Mouse (Mus musculus) Patski (cell line): Measurements from ENCODE around the gene Ech1. TPM values are rescaled to one million over a fixed set of nuclear protein-coding genes. Genes with fewer than 3 reads are reported as not detected.
A peak's percentile ranks its signal among the peaks of the same experiment; 100 is the strongest.

Source experiments
- ATAC-seq: fragments of 100-300 bp; one replicate; pipeline ENCODE4 v1.8.0; 2021
- CTCF ChIA-PET: fragments of 350-600 bp; sonication (Branson Sonifier 250); formaldehyde crosslinking; loops from one replicate; lab custom pipeline; 2022; ENCODE audit warnings: inconsistent platforms; lab: Charles Lee
- POLR2A ChIA-PET: fragments of 350-600 bp; sonication (Branson Sonifier 250); formaldehyde crosslinking; loops from one replicate; lab custom pipeline; 2022; ENCODE audit warnings: antibody characterized with exemption, inconsistent platforms; lab: Charles Lee
- DNase-seq: peaks from one replicate; pipeline ENCODE4 v3.0.0-alpha.2; 2011; ENCODE audit warnings: low read depth, low spot score
- H3K27me3 ChIP-seq: fragments of 371-371 bp; one replicate; pipeline ENCODE4 v1.5.1; 2021
- CTCF ChIP-seq: fragments of 100-300 bp; IDR thresholded peaks from one replicate; pipeline ENCODE4 v1.5.1; 2021
- in situ Hi-C: fragments of 300-500 bp; cut with MboI; formaldehyde crosslinking; loops from 3 replicates; pipeline ENCODE4 v1.11.1; 2018; ENCODE audit warnings: low pct_unique_long_range_greater_than_20kb, mixed read lengths
- polyA plus RNA-seq: library from polyadenylated mRNA; unstranded; gene quantifications from one replicate; pipeline ENCODE4 v1.2.3, GENCODE M21; 2021

The Ech1 gene
- polyA plus RNA-seq, 1 experiment from 2014 or later: 208 TPM

DNA sequence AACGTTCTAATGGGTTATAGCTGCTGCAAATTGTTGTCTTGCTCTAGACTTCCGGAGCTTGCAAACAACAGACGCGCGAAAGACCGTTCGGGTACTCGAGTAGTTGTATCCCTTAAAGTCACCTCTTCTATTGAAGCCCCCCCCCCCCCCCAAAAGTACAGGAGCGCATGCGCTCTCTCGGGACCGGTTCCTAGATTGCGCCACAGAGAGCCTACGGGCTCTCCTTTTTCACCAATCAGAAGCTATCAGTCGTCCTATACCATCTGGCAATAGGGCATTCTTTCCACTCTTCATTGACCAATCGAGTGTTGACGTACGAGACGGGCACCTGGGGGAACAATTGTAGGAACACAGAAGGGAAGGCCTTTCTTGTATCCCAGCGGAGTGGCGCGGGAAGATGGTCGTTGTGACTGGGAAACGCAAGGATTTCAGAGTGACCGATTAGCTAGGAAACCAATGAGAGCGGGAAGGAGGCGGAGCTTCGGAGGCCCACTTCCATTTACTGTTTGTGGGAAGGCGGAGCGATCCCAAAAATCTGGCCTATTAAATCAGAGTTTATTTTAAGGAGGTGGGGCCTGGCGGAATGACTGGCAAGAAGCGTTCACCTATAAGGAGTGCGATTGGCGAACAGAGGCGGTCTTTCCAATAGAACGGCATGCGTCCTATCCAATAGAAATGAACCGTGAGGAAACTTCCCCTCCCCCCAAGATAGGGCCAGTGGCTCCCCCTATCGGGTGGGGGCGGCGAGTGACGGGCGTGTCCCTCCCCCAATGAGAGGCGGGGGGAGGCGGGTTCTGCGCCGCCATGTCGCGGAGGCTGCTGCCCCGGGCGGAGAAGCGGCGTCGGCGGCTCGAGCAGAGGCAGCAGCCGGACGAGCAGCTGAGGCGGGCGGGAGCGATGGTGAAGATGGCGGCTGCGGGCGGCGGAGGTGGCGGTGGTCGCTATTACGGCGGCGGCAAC lies 14.6 kb upstream of the Ech1 start:
- in situ Hi-C loops: no loop called here
- ChIA-PET CTCF (interaction anchor here (1.5 to 1.6 kb wide), 2 partner anchors 15 to 57 kb away, joined by 4 read pairs; partner anchors contain the start of gene Ech1), POLR2A (interaction anchor here (0.6 to 4.0 kb wide), 11 partner anchors 10 to 428 kb away, joined by 3 to 22 read pairs (median 4); no protein-coding TSS in a partner anchor)

DNA sequence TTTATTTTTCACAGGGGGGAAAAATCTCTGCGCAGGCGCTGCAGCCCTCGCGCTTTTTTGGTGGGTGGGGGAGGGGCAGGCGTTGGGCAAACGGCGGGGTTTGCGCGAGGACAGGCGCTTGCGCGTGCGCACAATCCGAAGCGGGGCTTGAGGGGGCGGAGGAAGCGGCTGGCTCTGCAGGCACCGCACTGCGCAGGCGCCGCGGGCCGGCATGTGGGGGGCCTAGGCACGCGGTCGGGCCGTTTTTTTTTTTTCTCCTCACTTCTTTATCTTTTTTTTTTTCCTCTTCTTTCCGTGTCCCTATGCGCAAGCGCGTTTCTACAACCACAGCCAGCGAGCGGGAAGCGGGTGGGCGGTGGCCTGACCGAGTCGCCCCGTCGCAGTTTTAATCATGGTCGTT lies 13.8 kb upstream of the Ech1 start:
- H3K27me3 ChIP-seq: no peaks in the 10 kb centered on the region
- CTCF ChIA-PET: interaction anchor here (1.5 kb wide), 1 partner anchor 56 kb away, joined by 3 read pairs; no protein-coding TSS in a partner anchor
- DNase-seq: no peak
- in situ Hi-C loops: no loop called here
- ATAC-seq: no peak
- no peak for TF ChIP-seq CTCF
- POLR2A ChIA-PET: interaction anchor here (0.6 to 4.0 kb wide), 10 partner anchors 9 to 357 kb away, joined by 3 to 22 read pairs (median 5); no protein-coding TSS in a partner anchor

More for the DNA sequence above, 14.6 kb upstream of the Ech1 start:
- no peak for TF ChIP-seq CTCF
- DNase-seq: peak; percentile 99
- peak; percentile 83 for ATAC-seq
- no peaks in the 10 kb centered on the region for H3K27me3 ChIP-seq

DNA sequence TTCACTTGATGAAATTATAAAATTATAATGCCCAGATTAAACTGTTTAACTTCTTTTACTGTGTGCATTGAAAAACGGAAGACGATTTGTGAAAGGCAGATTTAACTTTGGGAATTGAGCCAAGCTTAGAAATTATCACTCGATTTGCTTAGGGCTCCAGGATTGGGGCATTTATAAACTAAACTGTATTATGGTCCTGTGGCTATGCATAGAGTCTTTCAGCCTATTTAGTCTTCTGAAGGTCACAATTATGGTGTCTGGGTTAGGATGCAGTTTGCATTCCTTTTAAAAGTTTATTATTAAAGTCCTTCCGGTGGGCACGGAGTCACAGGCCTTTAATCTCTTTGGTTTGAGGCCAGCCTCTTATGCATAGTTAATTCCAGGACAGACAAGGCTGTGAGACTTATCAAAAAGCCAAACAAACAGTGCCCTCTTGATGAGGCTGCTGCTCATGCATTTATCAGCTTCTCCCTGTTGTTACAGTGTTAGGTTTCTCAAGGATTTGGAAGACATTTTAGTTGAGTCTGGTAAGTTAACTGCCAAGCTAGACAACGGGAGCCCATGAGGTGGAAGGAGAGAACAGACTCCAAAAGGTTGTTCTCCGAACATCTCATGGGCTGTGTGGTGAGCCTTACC lies 13.3 kb upstream of the Ech1 start:
- no peak for ATAC-seq

DNA sequence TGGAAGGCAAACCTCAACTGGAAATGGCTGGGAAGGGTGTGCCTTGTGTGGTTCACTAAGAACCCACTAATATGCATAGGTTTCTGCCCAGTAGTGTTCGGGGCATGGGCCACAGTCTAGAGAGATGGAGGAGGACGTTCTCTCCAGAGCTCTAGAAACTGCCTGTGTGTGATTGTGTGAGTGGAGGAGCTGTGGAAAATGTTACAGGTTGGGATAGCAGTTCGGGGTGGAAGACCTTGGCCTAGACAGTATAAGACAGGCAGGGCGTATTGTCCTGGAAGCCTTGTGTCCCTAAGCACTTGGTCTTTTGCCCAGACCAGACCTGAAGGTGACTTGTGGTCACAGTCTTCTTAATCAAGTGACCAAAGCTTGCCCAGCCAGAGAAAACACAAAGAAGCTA lies 12.6 kb upstream of the Ech1 start:
- in situ Hi-C loops: no loop called here
- no peak for ATAC-seq
- DNase-seq: no peak
- no peak for TF ChIP-seq CTCF
- ChIA-PET CTCF (interaction anchor here (0.8 to 1.5 kb wide), 4 partner anchors 10 to 55 kb away, joined by 3 read pairs; no protein-coding TSS in a partner anchor), POLR2A (interaction anchor here (0.9 to 4.0 kb wide), 4 partner anchors 8 to 46 kb away, joined by 3 to 22 read pairs (median 6); partner anchors contain the start of gene Sirt2)
- H3K27me3 ChIP-seq: no peaks in the 10 kb centered on the region

More for the DNA sequence above, 13.3 kb upstream of the Ech1 start:
- in situ Hi-C loops: no loop called here
- ChIA-PET POLR2A (interaction anchor here (0.6 to 4.0 kb wide), 7 partner anchors 9 to 55 kb away, joined by 3 to 22 read pairs (median 5); no protein-coding TSS in a partner anchor), CTCF (interaction anchor here (0.8 to 1.5 kb wide), 3 partner anchors 9 to 55 kb away, joined by 3 read pairs; no protein-coding TSS in a partner anchor)
- no peaks in the 10 kb centered on the region for H3K27me3 ChIP-seq
- no peak for DNase-seq
- no peak for TF ChIP-seq CTCF

DNA sequence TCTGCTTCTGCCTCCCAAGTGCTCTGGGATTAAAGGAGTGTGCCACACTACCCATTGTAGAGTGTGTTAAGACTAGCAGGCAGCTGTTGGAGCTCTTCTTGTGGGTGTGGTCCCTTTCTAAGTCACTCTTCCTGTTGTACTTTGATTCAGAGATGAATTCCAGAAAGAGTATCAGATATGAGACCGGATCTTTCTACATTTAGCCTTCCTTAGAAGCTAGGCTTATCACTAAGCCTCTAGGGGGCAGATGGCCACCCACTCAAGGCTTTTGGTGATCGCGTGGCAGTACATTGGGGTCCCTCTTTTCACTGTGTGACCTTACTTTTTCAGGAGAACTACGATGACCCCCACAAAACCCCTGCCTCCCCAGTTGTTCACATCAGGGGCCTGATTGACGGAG lies 12.1 kb upstream of the Ech1 start:
- no peak for TF ChIP-seq CTCF
- CTCF ChIA-PET: interaction anchor here (0.8 to 1.1 kb wide), 3 partner anchors 11 to 33 kb away, joined by 3 read pairs; no protein-coding TSS in a partner anchor

DNA sequence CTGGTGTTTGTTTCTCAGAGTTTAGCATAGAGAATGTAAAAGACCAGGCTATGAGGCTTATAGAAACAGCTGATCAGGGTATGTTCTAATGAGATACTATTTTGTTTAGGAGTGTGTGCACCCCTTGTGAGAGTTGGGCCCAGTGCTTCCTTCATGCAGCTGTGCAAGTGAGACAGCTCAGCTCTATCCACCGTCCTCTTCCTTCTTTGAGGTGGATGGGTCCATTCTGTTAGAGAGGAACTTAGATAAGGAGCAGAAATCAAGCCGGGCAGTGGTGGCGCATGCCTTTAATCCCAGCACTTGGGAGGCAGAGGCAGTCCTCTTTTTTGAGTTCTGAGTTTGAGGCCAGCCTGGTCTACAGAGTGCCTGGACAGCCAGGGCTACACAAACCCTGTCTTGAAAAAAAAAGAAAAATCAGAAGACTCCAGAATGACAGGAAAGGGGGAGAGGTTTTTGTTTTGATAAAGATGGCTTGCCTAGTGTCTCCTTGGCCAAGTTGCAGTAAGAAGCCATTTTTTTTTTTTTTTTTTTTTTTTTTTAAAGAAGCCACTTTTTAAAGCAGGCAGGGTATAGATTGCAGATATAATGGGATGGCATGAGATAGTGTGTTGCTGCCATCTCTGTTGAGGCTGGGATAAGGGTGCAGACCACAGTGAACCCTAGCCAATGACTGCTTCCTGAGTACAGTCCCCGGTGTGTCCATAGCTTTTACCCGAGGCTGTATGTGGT lies 10.5 kb upstream of the Ech1 start:
- ATAC-seq: no peak
- no peaks in the 10 kb centered on the region for H3K27me3 ChIP-seq
- POLR2A ChIA-PET: no interaction called here
- in situ Hi-C loops: no loop called here
- CTCF ChIA-PET: no interaction called here
- no peak for TF ChIP-seq CTCF
- DNase-seq: no peak

More for the DNA sequence above, 12.1 kb upstream of the Ech1 start:
- no peak for ATAC-seq
- in situ Hi-C loops: no loop called here
- DNase-seq: no peak
- no peaks in the 10 kb centered on the region for H3K27me3 ChIP-seq
- POLR2A ChIA-PET: interaction anchor here (0.9 to 4.0 kb wide), 3 partner anchors 7 to 47 kb away, joined by 3 to 22 read pairs (median 8); partner anchors contain the start of gene Sirt2

DNA sequence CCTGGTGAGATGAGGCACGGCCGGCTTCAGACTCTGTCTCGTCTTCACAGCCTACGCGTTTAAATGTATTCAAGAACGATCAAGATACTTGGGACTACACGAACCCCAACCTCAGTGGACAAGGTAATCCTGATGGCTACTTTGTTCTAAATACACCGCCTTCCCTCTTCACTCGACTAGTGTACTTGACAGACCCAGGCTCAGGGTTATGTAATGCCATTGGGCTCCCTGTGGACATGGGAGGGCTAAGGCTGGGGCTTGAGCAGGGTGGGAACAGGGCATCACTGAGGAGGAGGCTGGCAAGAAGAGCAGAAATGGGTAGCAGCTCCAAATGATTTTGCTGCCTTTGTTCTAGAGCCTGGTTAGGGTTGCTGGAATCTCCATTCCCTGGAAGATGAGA lies 9.8 kb upstream of the Ech1 start:
- no peaks in the 10 kb centered on the region for H3K27me3 ChIP-seq
- ChIA-PET CTCF (no interaction called here), POLR2A (no interaction called here)
- in situ Hi-C loops: no loop called here
- no peak for ATAC-seq
- no peak for DNase-seq
- no peak for TF ChIP-seq CTCF

DNA sequence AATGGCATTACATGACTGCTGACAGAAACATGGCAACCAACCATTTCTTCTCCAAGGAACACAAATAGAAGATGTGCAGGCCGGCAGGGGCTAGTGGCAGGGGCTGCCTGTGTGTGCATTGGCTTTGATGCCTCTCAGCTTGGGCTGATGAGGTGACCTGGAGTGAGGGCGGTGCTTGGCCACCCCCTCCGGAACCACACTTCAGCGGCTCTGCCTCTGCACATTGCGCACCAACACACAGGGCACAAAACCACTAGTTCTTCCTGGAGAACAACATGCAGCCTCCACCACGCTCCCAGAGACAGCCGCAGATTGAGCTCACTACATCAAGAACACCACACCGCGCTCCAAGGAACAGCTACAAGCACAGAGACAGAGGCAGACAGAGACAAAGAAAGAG lies 8.8 kb upstream of the Ech1 start:
- in situ Hi-C loops: no loop called here
- no peak for ATAC-seq

DNA sequence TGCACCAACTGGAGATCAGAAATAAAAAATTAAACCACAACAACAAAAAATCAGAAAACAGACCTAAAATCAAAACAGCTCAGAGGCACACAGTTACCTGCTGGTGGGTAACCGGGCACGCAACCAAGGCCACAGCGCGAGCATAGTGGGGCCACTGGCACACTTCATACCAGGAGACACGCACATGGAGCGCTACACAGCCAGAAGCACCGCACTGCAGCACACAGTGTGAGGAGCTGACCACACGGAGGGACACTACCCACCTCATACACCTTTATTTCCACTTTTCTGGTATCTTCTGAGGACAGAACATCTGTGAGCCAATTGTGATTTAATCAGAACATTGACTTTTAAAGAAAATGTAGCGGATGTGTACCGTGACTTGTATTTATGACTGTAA lies 8.1 kb upstream of the Ech1 start:
- in situ Hi-C loops: no loop called here
- DNase-seq (no peak), ATAC-seq (no peak)
- ChIA-PET CTCF (no interaction called here), POLR2A (interaction anchor here (0.6 to 1.2 kb wide), 2 partner anchors 9 to 136 kb away, joined by 3 to 5 read pairs; partner anchors contain the start of gene Hnrnpl)
- TF ChIP-seq CTCF: no peak
- no peaks in the 10 kb centered on the region for H3K27me3 ChIP-seq

More for the DNA sequence above, 8.8 kb upstream of the Ech1 start:
- DNase-seq: no peak
- ChIA-PET CTCF (no interaction called here), POLR2A (interaction anchor here (0.6 kb wide), 2 partner anchors 137 to 168 kb away, joined by 3 to 4 read pairs; no protein-coding TSS in a partner anchor)
- no peak for TF ChIP-seq CTCF
- H3K27me3 ChIP-seq: no peaks in the 10 kb centered on the region
